Mouse (Mus musculus) testis, adult 2 months (tissue): ENCODE measurements around the gene Prima1.

Source experiments
- CTCF ChIP-seq: fragments of 200-500 bp; IDR thresholded peaks from 2 replicates; pipeline ENCODE4 v1.5.1; 2012; ENCODE audit warnings: low read depth, mild to moderate bottlenecking, inconsistent platforms, low read length, moderate library complexity; ENCODE audit not compliant: control insufficient read depth, insufficient read depth, insufficient replicate concordance
- POLR2A ChIP-seq: fragments of 200-500 bp; IDR thresholded peaks from 2 replicates; pipeline ENCODE4 v1.6.1; 2012; ENCODE audit warnings: low read depth, mild to moderate bottlenecking, inconsistent platforms, low read length, moderate library complexity; ENCODE audit not compliant: control insufficient read depth

- TF ChIP-seq CTCF (no peak), POLR2A (no peak)
Observed at GRCm38 (mm10) chr12:103276422-103276821, 34.5 kb upstream of the Prima1 start.
